Mouse (Mus musculus) heart, postnatal 36 days (tissue): ENCODE measurements around the gene Armh4. TPM values are rescaled to one million over a fixed set of nuclear protein-coding genes. Genes with fewer than 3 reads are reported as not detected.
"Not testable (repeated sequence)": the region's sequence is repeated elsewhere in the genome, so short reads cannot be mapped to it uniquely, and the experiment has no call there.

Experiments used
- DNase-seq, 2 experiments: peaks; one replicate each; pipeline ENCODE4 v3.0.0; 2021 to 2022
- intact Hi-C: fragments of 180-260 bp; cut with DNase I; formaldehyde crosslinking; loops from one replicate; pipeline ENCODE4 v1.15.1; 2025
- total RNA-seq, 2 experiments: library from RNA; stranded (reverse); gene quantifications; 2 replicates each; pipeline ENCODE4 v1.2.3; 2021

Gene Armh4
- total RNA-seq = 1 to 10 TPM; 6.5 to 8.1 TPM

- DNase-seq = peak; percentile 25 to 43
- intact Hi-C loops = no loop called here
Observed at GRCm38 (mm10) chr14:49782715-49783531, at the start of gene Armh4. Armh4 (minus strand) TSS chr14:49783383.

- no peak for DNase-seq
- intact Hi-C loops = no loop called here
Observed at GRCm38 (mm10) chr14:49829192-49830171, 46.3 kb upstream of the Armh4 start.

GRCm38 (mm10) chr14:49819721-49820440, 36.7 kb upstream of the Armh4 start:
- DNase-seq = not testable (repeated sequence)

GRCm38 (mm10) chr14:49818713-49819208, 35.6 kb upstream of the Armh4 start:
- intact Hi-C loops, DNase-seq: not testable (repeated sequence)

More at GRCm38 (mm10) chr14:49819721-49820440, 36.7 kb upstream of the Armh4 start:
- intact Hi-C loops = not testable (repeated sequence)

- DNase-seq, intact Hi-C loops: not testable (repeated sequence)
Observed at GRCm38 (mm10) chr14:49812966-49813365, 29.8 kb upstream of the Armh4 start.

GRCm38 (mm10) chr14:49805051-49805450, 21.9 kb upstream of the Armh4 start:
- intact Hi-C loops, DNase-seq: not testable (repeated sequence)

- DNase-seq = no peak
- intact Hi-C loops = no loop called here
Observed at GRCm38 (mm10) chr14:49801444-49801843, 18.3 kb upstream of the Armh4 start.

GRCm38 (mm10) chr14:49793948-49794347, 10.8 kb upstream of the Armh4 start:
- DNase-seq = no peak
- intact Hi-C loops = no loop called here

GRCm38 (mm10) chr14:49790542-49790941, 7.4 kb upstream of the Armh4 start:
- intact Hi-C loops = no loop called here
- DNase-seq = no peak

GRCm38 (mm10) chr14:49785793-49786192, 2.6 kb upstream of the Armh4 start:
- peak; percentile 30 to 55 for DNase-seq
- intact Hi-C loops = loop anchor here (2.0 kb wide), 1 partner anchor 547 kb away; no protein-coding TSS in a partner anchor

GRCm38 (mm10) chr14:49783866-49784265, 683 bp upstream of the Armh4 start:
- DNase-seq = no peak
- intact Hi-C loops = loop anchor here (2.0 kb wide), 1 partner anchor 545 kb away; no protein-coding TSS in a partner anchor

GRCm38 (mm10) chr14:49780416-49780815, 2.8 kb downstream of the Armh4 start:
- intact Hi-C loops = no loop called here
- no peak for DNase-seq

GRCm38 (mm10) chr14:49777539-49777938, 5.6 kb downstream of the Armh4 start:
- intact Hi-C loops, DNase-seq: not testable (repeated sequence)

- DNase-seq = peak in 1 of 2 experiments; percentile 22
Observed at GRCm38 (mm10) chr14:49771746-49772145, 11.4 kb downstream of the Armh4 start.

GRCm38 (mm10) chr14:49766601-49767000, 16.6 kb downstream of the Armh4 start:
- DNase-seq = no peak
- intact Hi-C loops = no loop called here

More at GRCm38 (mm10) chr14:49771746-49772145, 11.4 kb downstream of the Armh4 start:
- intact Hi-C loops = no loop called here

- intact Hi-C loops = loop anchor here (2.0 kb wide), 1 partner anchor 79 kb away; no protein-coding TSS in a partner anchor
- DNase-seq = no peak
Observed at GRCm38 (mm10) chr14:49755845-49756244, 27.3 kb downstream of the Armh4 start.

GRCm38 (mm10) chr14:49752614-49753013, 30.6 kb downstream of the Armh4 start:
- intact Hi-C loops = no loop called here
- DNase-seq = no peak

GRCm38 (mm10) chr14:49745874-49746273, 37.3 kb downstream of the Armh4 start:
- intact Hi-C loops = no loop called here
- DNase-seq = no peak

- intact Hi-C loops = no loop called here
- no peak for DNase-seq
Observed at GRCm38 (mm10) chr14:49743946-49744526, 39.1 kb downstream of the Armh4 start.

GRCm38 (mm10) chr14:49739328-49739727, 43.9 kb downstream of the Armh4 start:
- DNase-seq = no peak
- intact Hi-C loops = no loop called here
